Mouse (Mus musculus): ENCODE measurements around the gene Parva. TPM values are rescaled to one million over a fixed set of nuclear protein-coding genes. Genes with fewer than 3 reads are reported as not detected.

The Parva gene
- total RNA-seq, 4 experiments from 2014 or later = 84.9 to 116 (median 99.1) TPM

GRCm38 (mm10) chr7:112426811-112427210 lies 494 bp upstream of the Parva start:
- no peak for DNase-seq

GRCm38 (mm10) chr7:112428158-112428535 lies 842 bp downstream of the Parva start:
- peak; percentile 90 for DNase-seq

GRCm38 (mm10) chr7:112439846-112440245 lies 12.5 kb downstream of the Parva start:
- DNase-seq = no peak

GRCm38 (mm10) chr7:112444152-112444984 lies 17.1 kb downstream of the Parva start:
- DNase-seq = no peak

GRCm38 (mm10) chr7:112444985-112445367 lies 17.7 kb downstream of the Parva start:
- no peak for DNase-seq

GRCm38 (mm10) chr7:112446498-112446897 lies 19.2 kb downstream of the Parva start:
- no peak for DNase-seq

GRCm38 (mm10) chr7:112449954-112450700 lies 22.8 kb downstream of the Parva start:
- no peak for DNase-seq

GRCm38 (mm10) chr7:112452471-112452870 lies 25.2 kb downstream of the Parva start:
- no peak for DNase-seq

- DNase-seq = peak; percentile 80
Measured at GRCm38 (mm10) chr7:112453805-112454214, 26.5 kb downstream of the Parva start.

GRCm38 (mm10) chr7:112454380-112454779 lies 27.1 kb downstream of the Parva start:
- no peak for DNase-seq

GRCm38 (mm10) chr7:112454951-112455350 lies 27.6 kb downstream of the Parva start:
- no peak for DNase-seq

GRCm38 (mm10) chr7:112455566-112456110 lies 28.3 kb downstream of the Parva start:
- DNase-seq = no peak

- DNase-seq = no peak
Measured at GRCm38 (mm10) chr7:112457373-112457772, 30.1 kb downstream of the Parva start.

GRCm38 (mm10) chr7:112457920-112458319 lies 30.6 kb downstream of the Parva start:
- DNase-seq = no peak

- peak; percentile 63 for DNase-seq
Measured at GRCm38 (mm10) chr7:112458440-112458839, 31.1 kb downstream of the Parva start.

- no peak for DNase-seq
Measured at GRCm38 (mm10) chr7:112463074-112463473, 35.8 kb downstream of the Parva start.

GRCm38 (mm10) chr7:112465920-112466319 lies 38.6 kb downstream of the Parva start:
- DNase-seq = no peak

- DNase-seq = no peak
Measured at GRCm38 (mm10) chr7:112466786-112467185, 39.5 kb downstream of the Parva start.

GRCm38 (mm10) chr7:112467687-112468111 lies 40.4 kb downstream of the Parva start:
- no peak for DNase-seq

- peak; percentile 73 for DNase-seq
Measured at GRCm38 (mm10) chr7:112469817-112470216, 42.5 kb downstream of the Parva start.

- no peak for DNase-seq
Measured at GRCm38 (mm10) chr7:112471316-112471715, 44.0 kb downstream of the Parva start.

- DNase-seq = no peak
Measured at GRCm38 (mm10) chr7:112472024-112472707, 44.9 kb downstream of the Parva start.
